Mouse (Mus musculus) stomach, embryonic 14.5 days (tissue): ENCODE data around the gene Prkcb. TPM values are rescaled to one million over a fixed set of nuclear protein-coding genes. Genes with fewer than 3 reads are reported as not detected.

Experiments used
- ATAC-seq: fragments of 200-750 bp; cut with Nextera tagmentation; 2 replicates; pipeline ENCODE4 v1.8.0; 2017; ENCODE audit warnings: low read depth, moderate TSS enrichment; ENCODE audit not compliant: insufficient number of reproducible peaks, insufficient read depth, low FRiP score
- H3K27ac ChIP-seq: fragments of 300-500 bp; sonication (generic); 2 replicates; pipeline ENCODE4 v1.5.1; 2014; ENCODE audit warnings: mild to moderate bottlenecking, low read length, moderate library complexity, mixed read lengths
- H3K27me3 ChIP-seq: fragments of 300-500 bp; sonication (generic); 2 replicates; pipeline ENCODE4 v1.6.1; 2014; ENCODE audit warnings: low read length, control low read depth, mixed read lengths; ENCODE audit not compliant: control insufficient read depth, insufficient read depth
- H3K36me3 ChIP-seq: fragments of 300-500 bp; sonication (generic); 2 replicates; pipeline ENCODE4 v1.6.1; 2014; ENCODE audit warnings: mild to moderate bottlenecking, control low read depth, low read length, moderate library complexity, mixed read lengths; ENCODE audit not compliant: control insufficient read depth, insufficient read depth
- H3K4me1 ChIP-seq: fragments of 300-500 bp; sonication (generic); 2 replicates; pipeline ENCODE4 v1.6.1; 2014; ENCODE audit warnings: low read length, control low read depth, mixed read lengths; ENCODE audit not compliant: control insufficient read depth, insufficient read depth
- H3K4me2 ChIP-seq: fragments of 300-500 bp; sonication (generic); replicated peaks from 2 replicates; pipeline ENCODE4 v1.6.1; 2014; ENCODE audit warnings: low read depth, low read length, control low read depth
- H3K4me3 ChIP-seq: fragments of 300-500 bp; sonication (generic); 2 replicates; pipeline ENCODE4 v1.5.1; 2014; ENCODE audit warnings: low read depth, low read length, control low read depth
- H3K9ac ChIP-seq: fragments of 300-500 bp; sonication (generic); replicated peaks from 2 replicates; pipeline ENCODE4 v1.6.1; 2014; ENCODE audit warnings: low read depth, mild to moderate bottlenecking, control low read depth, low read length, moderate library complexity, mixed read lengths
- H3K9me3 ChIP-seq: fragments of 300-500 bp; sonication (generic); 2 replicates; pipeline ENCODE4 v1.6.1; 2016; ENCODE audit warnings: low read depth, low read length, control low read depth; ENCODE audit not compliant: control insufficient read depth
- WGBS: fragments of 180-500 bp; shearing (Covaris S2); extraction: QIAGEN DNeasy Blood & Tissue Kit; methylation state at CpG from one replicate; pipeline ENCODE4 v1.1.7; 2014; 5-methylcytosine and 5-hydroxymethylcytosine counted together
- polyA plus RNA-seq: library from polyadenylated mRNA; unstranded; fragments of >200 nt; fragmentation: Nextera tagmentation; extraction: Ambion mirVana; gene quantifications from 2 replicates; pipeline ENCODE4 v1.2.1, GENCODE M21; 2014

Gene Prkcb
- polyA plus RNA-seq, 1 experiment from 2014 or later: 18.4 TPM

DNA sequence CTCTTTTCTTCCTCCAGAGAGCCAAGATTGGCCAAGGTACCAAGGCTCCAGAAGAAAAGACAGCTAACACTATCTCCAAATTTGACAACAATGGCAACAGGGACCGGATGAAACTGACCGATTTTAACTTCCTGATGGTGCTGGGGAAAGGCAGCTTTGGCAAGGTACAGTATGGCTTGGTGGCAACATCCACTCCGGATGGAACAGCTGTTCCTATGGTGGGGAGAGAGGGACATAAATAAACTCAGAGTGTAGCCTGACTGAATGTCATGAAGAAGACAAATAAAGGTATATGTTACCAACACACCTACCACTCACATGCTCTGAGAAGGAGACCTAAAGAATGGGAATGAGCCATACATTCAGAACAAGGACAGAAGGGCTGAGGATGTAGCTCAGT lies 256.1 kb downstream of the Prkcb start:
- 83% methylated on average over 3 of the region's 3 CpGs for WGBS
- no peak overlapping the region for H3K4me3 ChIP-seq
- ATAC-seq: no peak
- no peak overlapping the region for H3K4me2 ChIP-seq
- H3K9ac ChIP-seq: no peak overlapping the region
- H3K36me3 ChIP-seq: no peaks in the 10 kb centered on the region
- H3K27ac ChIP-seq: no peak overlapping the region
- H3K27me3 ChIP-seq: no peaks in the 10 kb centered on the region
- no peaks in the 10 kb centered on the region for H3K9me3 ChIP-seq
- no peaks in the 10 kb centered on the region for H3K4me1 ChIP-seq

DNA sequence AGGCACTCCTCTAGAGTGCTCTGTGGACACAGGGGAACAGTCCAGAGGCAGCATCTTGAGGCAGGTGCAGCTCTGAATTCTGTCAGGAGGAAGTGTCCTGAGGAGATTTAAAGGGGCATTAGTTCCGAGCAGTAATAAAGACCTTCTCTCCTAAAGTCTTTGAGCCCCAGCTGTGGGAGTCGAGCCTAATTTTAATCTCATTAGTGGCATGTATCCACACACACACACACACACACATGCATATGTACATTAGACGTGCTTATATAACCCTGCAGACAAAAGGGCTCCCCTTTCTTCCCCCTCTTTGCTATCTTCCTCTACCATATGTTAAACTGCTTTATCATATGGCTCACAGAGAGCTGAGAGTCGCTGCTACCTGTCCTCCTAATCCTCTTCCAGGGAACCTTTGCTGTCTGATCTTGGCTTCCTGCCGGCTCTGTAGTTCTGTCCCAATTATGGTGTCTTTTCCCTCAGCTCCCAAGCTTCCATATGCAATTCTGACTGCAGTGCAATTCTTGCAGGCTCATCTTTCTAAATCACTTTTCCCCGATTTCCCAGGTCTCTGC lies 268.1 kb downstream of the Prkcb start:
- no peaks in the 10 kb centered on the region for H3K27me3 ChIP-seq
- H3K4me3 ChIP-seq: no peak overlapping the region
- no peak overlapping the region for H3K9ac ChIP-seq
- no peak overlapping the region for H3K27ac ChIP-seq
- no peaks in the 10 kb centered on the region for H3K36me3 ChIP-seq
- no peaks in the 10 kb centered on the region for H3K4me1 ChIP-seq
- 59% methylated on average over 6 of the region's 6 CpGs for WGBS
- H3K9me3 ChIP-seq: no peaks in the 10 kb centered on the region
- H3K4me2 ChIP-seq: no peak overlapping the region
- ATAC-seq: no peak

DNA sequence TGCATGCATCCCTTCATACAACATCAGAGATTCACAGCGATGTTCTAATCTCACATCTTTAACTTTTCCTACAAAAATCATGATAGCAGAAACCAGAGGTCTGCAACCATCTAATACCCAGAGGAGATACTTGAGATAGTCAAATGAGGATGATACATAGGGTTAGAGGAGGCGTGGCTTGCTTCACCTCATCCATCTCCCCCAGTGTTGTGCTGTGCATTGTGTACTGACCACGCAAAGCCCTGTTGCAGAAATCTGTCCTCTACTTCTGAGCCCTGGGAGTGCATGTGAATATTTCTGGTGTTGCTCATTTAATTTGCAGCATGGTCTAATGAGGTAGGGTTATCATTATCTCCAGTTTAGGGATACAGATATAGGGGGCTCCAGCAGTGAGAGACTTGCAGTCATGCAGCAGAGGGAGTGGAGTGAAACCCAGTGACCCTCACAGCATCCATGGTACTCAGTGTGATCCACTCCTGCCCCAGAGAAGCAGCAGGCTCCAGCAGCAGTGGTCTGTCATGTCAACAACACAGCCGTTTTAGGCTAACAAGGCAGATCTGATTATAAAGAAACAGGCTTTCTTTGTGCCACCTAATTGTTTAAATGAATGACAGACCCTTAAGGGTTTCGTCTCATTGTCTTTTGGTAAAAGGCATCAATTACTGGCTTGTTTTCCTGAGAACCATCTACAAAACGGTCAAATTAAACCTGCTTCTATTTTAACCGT lies 269.7 kb downstream of the Prkcb start:
- no peaks in the 10 kb centered on the region for H3K36me3 ChIP-seq
- no peak overlapping the region for H3K27ac ChIP-seq
- no peaks in the 10 kb centered on the region for H3K4me1 ChIP-seq
- H3K4me3 ChIP-seq: no peak overlapping the region
- WGBS: 53% methylated on average over 7 of the region's 7 CpGs
- no peak overlapping the region for H3K4me2 ChIP-seq
- no peak for ATAC-seq
- no peak overlapping the region for H3K9ac ChIP-seq
- H3K27me3 ChIP-seq: no peaks in the 10 kb centered on the region
- H3K9me3 ChIP-seq: no peaks in the 10 kb centered on the region

DNA sequence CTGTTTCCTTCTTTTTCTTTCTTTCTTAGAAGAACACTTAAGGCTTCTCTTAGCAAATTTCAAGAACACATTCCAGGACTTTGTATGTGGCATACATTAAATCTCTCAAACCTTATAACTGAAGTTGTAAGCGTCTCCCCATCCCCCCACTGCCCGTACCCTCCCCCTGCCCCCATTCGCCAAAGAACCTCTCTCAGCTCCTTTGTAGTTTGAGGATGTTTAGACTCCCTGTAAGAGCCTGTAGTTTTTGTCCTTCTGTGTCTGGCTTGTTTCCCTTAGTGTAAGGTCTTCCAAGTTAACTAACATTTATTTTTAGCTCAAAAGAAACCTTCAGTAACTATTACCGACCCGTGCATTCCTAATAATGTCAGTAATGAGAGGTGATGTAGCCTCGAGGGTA lies 270.4 kb downstream of the Prkcb start:
- no peak for ATAC-seq
- no peaks in the 10 kb centered on the region for H3K9me3 ChIP-seq
- H3K27me3 ChIP-seq: no peaks in the 10 kb centered on the region
- no peak overlapping the region for H3K9ac ChIP-seq
- WGBS: 38% methylated on average over 6 of the region's 6 CpGs
- no peaks in the 10 kb centered on the region for H3K36me3 ChIP-seq
- H3K27ac ChIP-seq: no peak overlapping the region
- no peak overlapping the region for H3K4me2 ChIP-seq
- no peak overlapping the region for H3K4me3 ChIP-seq
- no peaks in the 10 kb centered on the region for H3K4me1 ChIP-seq

DNA sequence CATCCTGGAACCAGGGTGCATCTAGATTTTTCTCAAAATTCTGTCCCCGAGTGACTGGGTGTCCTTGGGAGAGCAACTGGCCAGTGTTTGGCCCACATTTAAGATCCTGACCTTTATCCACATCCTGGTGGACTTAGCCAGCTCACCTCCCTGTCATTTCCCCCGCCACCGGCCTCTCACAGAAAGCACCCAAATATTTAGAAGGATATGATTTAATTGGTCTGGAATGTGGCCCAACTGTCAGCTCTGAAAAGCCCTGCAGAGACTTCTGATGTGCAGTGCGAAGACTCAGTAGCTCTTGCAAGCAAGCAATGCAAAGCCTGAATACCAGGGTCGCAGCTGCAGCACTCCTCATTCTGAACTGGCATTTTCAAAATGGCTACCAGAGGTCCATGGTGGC lies 274.0 kb downstream of the Prkcb start:
- Histone ChIP-seq H3K27me3 (no peaks in the 10 kb centered on the region), H3K4me3 (no peak overlapping the region), H3K9me3 (no peaks in the 10 kb centered on the region), H3K9ac (no peak overlapping the region), H3K4me2 (no peak overlapping the region), H3K36me3 (no peaks in the 10 kb centered on the region), H3K27ac (no peak overlapping the region), H3K4me1 (no peaks in the 10 kb centered on the region)
- WGBS: 44% methylated on average over 5 of the region's 5 CpGs
- no peak for ATAC-seq

DNA sequence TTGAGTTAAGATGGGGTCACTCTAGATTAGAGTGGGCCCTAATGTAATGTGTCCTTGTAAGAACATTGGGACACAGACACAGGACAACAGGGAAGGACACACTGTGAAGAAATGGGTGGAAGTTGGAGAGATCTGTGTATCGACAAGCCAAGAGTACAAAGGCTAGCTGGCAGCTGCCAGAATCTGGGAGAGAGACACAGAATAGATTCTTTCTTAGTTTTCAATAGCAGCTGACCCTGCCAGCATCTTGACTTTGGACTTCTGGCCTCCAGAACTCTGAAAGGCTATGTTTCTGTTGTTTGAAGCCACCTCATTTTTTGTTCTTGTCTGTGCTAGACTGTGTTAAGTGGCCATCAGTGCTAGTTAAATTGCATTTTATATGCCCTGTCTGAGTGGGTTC lies 276.8 kb downstream of the Prkcb start:
- H3K27ac ChIP-seq: no peak overlapping the region
- no peaks in the 10 kb centered on the region for H3K4me1 ChIP-seq
- no peak for ATAC-seq
- H3K9ac ChIP-seq: no peak overlapping the region
- H3K36me3 ChIP-seq: no peaks in the 10 kb centered on the region
- no peaks in the 10 kb centered on the region for H3K9me3 ChIP-seq
- no peak overlapping the region for H3K4me2 ChIP-seq
- H3K4me3 ChIP-seq: no peak overlapping the region
- no peaks in the 10 kb centered on the region for H3K27me3 ChIP-seq
- WGBS: 87% methylated on average over 1 of the region's 1 CpGs

DNA sequence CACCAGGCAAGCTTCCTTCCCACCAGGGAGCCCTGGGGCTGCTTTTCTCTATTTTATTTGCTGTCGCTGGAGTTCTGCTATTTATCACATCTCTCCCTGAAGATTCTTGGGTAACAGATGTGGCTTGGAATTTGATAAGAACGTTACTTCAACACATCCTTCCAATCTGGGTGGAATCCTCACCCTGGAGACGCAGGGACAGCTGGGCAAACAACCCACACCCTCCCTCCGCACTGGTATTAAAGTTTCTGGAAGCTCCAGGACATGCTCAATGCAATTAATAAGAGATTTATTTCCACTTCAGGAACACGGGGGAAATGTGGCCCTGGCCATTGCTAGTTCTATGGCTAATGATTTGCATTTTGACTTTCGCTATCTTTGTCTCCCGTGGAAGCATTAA lies 277.5 kb downstream of the Prkcb start:
- H3K9me3 ChIP-seq: no peaks in the 10 kb centered on the region
- WGBS: 40% methylated on average over 7 of the region's 7 CpGs
- H3K4me1 ChIP-seq: no peaks in the 10 kb centered on the region
- H3K27ac ChIP-seq: no peak overlapping the region
- H3K9ac ChIP-seq: no peak overlapping the region
- no peaks in the 10 kb centered on the region for H3K27me3 ChIP-seq
- ATAC-seq: no peak
- H3K4me2 ChIP-seq: no peak overlapping the region
- H3K4me3 ChIP-seq: no peak overlapping the region
- H3K36me3 ChIP-seq: no peaks in the 10 kb centered on the region

DNA sequence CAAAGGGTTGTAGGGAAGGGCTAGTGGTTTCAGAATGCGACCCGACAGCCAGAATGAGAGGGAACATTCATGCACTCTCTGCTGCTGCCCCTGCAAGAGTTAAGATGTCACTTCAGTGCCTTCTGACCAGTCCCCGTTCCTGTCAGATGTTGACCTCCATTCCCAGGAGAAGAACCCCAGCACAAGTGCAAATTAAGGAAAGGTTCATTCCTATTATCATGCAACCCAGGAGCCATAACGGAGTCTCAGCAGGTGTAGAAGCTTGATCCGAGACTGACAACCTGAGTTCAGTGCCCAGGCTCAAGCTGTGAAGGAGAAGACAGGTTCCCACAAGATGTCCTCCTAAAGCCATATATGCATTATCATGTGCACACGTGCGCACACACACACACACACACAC lies 280.2 kb downstream of the Prkcb start:
- no peaks in the 10 kb centered on the region for H3K9me3 ChIP-seq
- no peaks in the 10 kb centered on the region for H3K4me1 ChIP-seq
- H3K27ac ChIP-seq: no peak overlapping the region
- no peak for ATAC-seq
- no peak overlapping the region for H3K4me2 ChIP-seq
- H3K9ac ChIP-seq: no peak overlapping the region
- no peak overlapping the region for H3K4me3 ChIP-seq
- no peaks in the 10 kb centered on the region for H3K36me3 ChIP-seq
- 81% methylated on average over 7 of the region's 7 CpGs for WGBS
- H3K27me3 ChIP-seq: no peaks in the 10 kb centered on the region

DNA sequence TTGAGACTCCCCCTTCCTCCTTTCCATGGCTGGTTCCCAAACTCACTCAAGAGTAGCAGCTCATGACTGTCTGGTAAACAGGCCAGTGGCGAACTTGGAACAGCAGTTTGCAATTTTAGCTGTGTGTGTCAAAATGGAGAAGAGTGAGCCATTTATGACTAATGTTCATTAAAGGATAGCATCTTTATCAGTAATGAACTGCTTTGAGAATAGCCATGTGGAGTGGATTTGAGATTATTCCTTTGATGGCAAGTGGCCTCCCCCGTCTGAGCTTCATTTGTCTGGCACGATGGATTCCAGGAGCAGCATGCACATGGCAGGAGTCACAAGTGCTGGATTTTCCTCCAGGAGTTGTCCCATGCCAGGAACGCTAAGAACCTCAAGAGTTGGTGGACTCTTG lies 281.9 kb downstream of the Prkcb start:
- WGBS: 57% methylated on average over 4 of the region's 4 CpGs
- H3K9ac ChIP-seq: no peak overlapping the region
- H3K4me1 ChIP-seq: no peaks in the 10 kb centered on the region
- no peaks in the 10 kb centered on the region for H3K27me3 ChIP-seq
- H3K9me3 ChIP-seq: no peaks in the 10 kb centered on the region
- ATAC-seq: no peak
- H3K4me2 ChIP-seq: no peak overlapping the region
- H3K27ac ChIP-seq: no peak overlapping the region
- H3K36me3 ChIP-seq: no peaks in the 10 kb centered on the region
- H3K4me3 ChIP-seq: no peak overlapping the region
